ENCODE assay signal across 12 mouse cellular contexts in genomic region chr9:83635997-83636396, GRCm38 (mm10).
DNase-seq lines count a peak whose midpoint lies in the region; ATAC-seq and TF ChIP-seq lines count a peak whose summit lies in the region.
"Had no signal": no experiment of that assay in that cellular context is flagged by ENCODE, and none has a peak within 500 bp of the region (broad histone marks: within the 10 kb centered on the region; RNA-seq: fewer than 3 reads in every experiment).

No protein-coding gene starts in this region.

- H3K36me3 ChIP-seq in CH12.LX (replicated peaks in 1 of 2; ENCODE audit: control insufficient read depth in 1 of 2, insufficient read depth in 1 of 2, low read length in 1 of 2): no peaks in the 10 kb centered on the region
- no peaks in the 10 kb centered on the region for H3K36me3 ChIP-seq in hindbrain, embryonic 12.5 days
- no peaks in the 10 kb centered on the region for H3K36me3 ChIP-seq in midbrain, embryonic 12.5 days
- H3K36me3 ChIP-seq in thymus, adult 2 months (ENCODE audit: control insufficient read depth, insufficient read depth, low read length): no peaks in the 10 kb centered on the region
- H3K36me3 ChIP-seq: G1E; heart, embryonic 15.5 days had no signal

- no peak overlapping the region for H3K27ac ChIP-seq in CH12.LX (ENCODE audit: insufficient read depth, low read depth)
- H3K27ac ChIP-seq in hindbrain, embryonic 12.5 days: peak overlapping the region; percentile 68
- H3K27ac ChIP-seq in midbrain, embryonic 12.5 days (replicated peaks): peak overlapping the region; percentile 31; the same call in 1 of the 2 replicates
- H3K27ac ChIP-seq in thymus, adult 2 months (ENCODE audit: control insufficient read depth, insufficient read depth, low read length): no peak overlapping the region
- H3K27ac ChIP-seq: heart, embryonic 15.5 days had no signal

- peak overlapping the region; percentile 50; the same call in 1 of the 2 replicates for H3K4me2 ChIP-seq in CH12.LX (ENCODE audit: insufficient read depth, low read depth, poor library complexity, severe bottlenecking)
- H3K4me2 ChIP-seq in hindbrain, embryonic 12.5 days (replicated peaks): peak overlapping the region; percentile 17
- no peak overlapping the region for H3K4me2 ChIP-seq in midbrain, embryonic 12.5 days (replicated peaks)
- H3K4me2 ChIP-seq: heart, embryonic 15.5 days had no signal

- H3K4me3 ChIP-seq in CH12.LX (replicated peaks in 1 of 3; ENCODE audit: low read depth in 2 of 3, low read length in 2 of 3, poor library complexity in 1 of 3): no peak overlapping the region
- H3K4me3 ChIP-seq in hindbrain, embryonic 12.5 days: no peak overlapping the region
- no peak overlapping the region for H3K4me3 ChIP-seq in midbrain, embryonic 12.5 days
- no peak overlapping the region for H3K4me3 ChIP-seq in thymus, adult 2 months (ENCODE audit: control insufficient read depth, insufficient read depth, low read length)
- H3K4me3 ChIP-seq: heart, embryonic 15.5 days; myocyte had no signal

- no peaks in the 10 kb centered on the region for H3K79me2 ChIP-seq in CH12.LX (replicated peaks; ENCODE audit: control insufficient read depth, extremely low read depth, insufficient read depth, poor library complexity, severe bottlenecking)

- TF ChIP-seq EP300 in CH12.LX (IDR thresholded peaks at IDR 0.05; ENCODE audit: low read length): no peak

- H3K4me1 ChIP-seq in CH12.LX (ENCODE audit: control insufficient read depth in 1 of 2, insufficient read depth in 2 of 2): peaks cover 2 to 7% of the 10 kb centered on the region in 2 experiments; a peak in 3 of 4 replicates
- peaks cover 3% of the 10 kb centered on the region; the same call in 1 of the 2 replicates for H3K4me1 ChIP-seq in hindbrain, embryonic 12.5 days
- peaks cover 4% of the 10 kb centered on the region; the same call in 1 of the 2 replicates for H3K4me1 ChIP-seq in midbrain, embryonic 12.5 days
- no peaks in the 10 kb centered on the region for H3K4me1 ChIP-seq in thymus, adult 2 months (replicated peaks; ENCODE audit: control insufficient read depth, insufficient read depth, low read length)
- H3K4me1 ChIP-seq: heart, embryonic 15.5 days had no signal

- peak; percentile 32; the same call in 1 of the 2 replicates for ATAC-seq in hindbrain, embryonic 12.5 days (ENCODE audit: low FRiP score)
- ATAC-seq in midbrain, embryonic 12.5 days (ENCODE audit: low FRiP score, low read depth): no peak
- ATAC-seq in CD4-positive, CD25-positive, alpha-beta regulatory T cell, adult 4 months: no peak

- no peak for TF ChIP-seq POLR2A in CH12.LX (IDR thresholded peaks at IDR 0.05; ENCODE audit: low read depth, low read length)
- TF ChIP-seq POLR2A in thymus, adult 2 months (IDR thresholded peaks at IDR 0.05; ENCODE audit: control insufficient read depth, extremely low read depth, insufficient read depth, low read length, poor library complexity): no peak

- H3K9ac ChIP-seq in CH12.LX (ENCODE audit: insufficient read depth, low read depth): 0 out of 2 replicates have a peak overlapping the region, but pooled peaks have one; percentile 40
- no peak overlapping the region for H3K9ac ChIP-seq in hindbrain, embryonic 12.5 days
- H3K9ac ChIP-seq in midbrain, embryonic 12.5 days (replicated peaks): no peak overlapping the region
- H3K9ac ChIP-seq: heart, embryonic 15.5 days had no signal

- no peaks in the 10 kb centered on the region for H3K9me3 ChIP-seq in CH12.LX (replicated peaks; ENCODE audit: low read length)
- no peaks in the 10 kb centered on the region for H3K9me3 ChIP-seq in hindbrain, embryonic 12.5 days (replicated peaks)
- no peaks in the 10 kb centered on the region for H3K9me3 ChIP-seq in midbrain, embryonic 12.5 days
- H3K9me3 ChIP-seq: G1E; heart, embryonic 15.5 days had no signal

- TF ChIP-seq RAD21 in CH12.LX (IDR thresholded peaks at IDR 0.05; ENCODE audit: low read depth, low read length): no peak

- no peak for TF ChIP-seq CTCF in CH12.LX (conservative IDR thresholded peaks at IDR 0.05 in 1 of 2, IDR thresholded peaks at IDR 0.05 in 1 of 2; ENCODE audit: low read depth in 2 of 2, low read length in 2 of 2)
- no peak for TF ChIP-seq CTCF in thymus, adult 2 months (IDR thresholded peaks at IDR 0.05; ENCODE audit: borderline replicate concordance, control insufficient read depth, extremely low read depth, insufficient read depth, low read length, poor library complexity)

- in situ Hi-C loops in CH12.LX (cut with MboI; ENCODE audit: low pct_ligation_motif_present, low pct_unique_long_range_greater_than_20kb, low sequenced_read_pairs): no loop called here

- WGBS in hindbrain, embryonic 12.5 days: 6% methylated on average over 7 of the region's 7 CpGs
- 6% methylated on average over 7 of the region's 7 CpGs for WGBS in midbrain, embryonic 12.5 days
- WGBS in thymus, adult 2 months: 55% methylated on average over 7 of the region's 7 CpGs

- dilution Hi-C loops in CH12.LX (cut with MboI; ENCODE audit: extremely low pct_ligation_motif_present, extremely low pct_unique_long_range_greater_than_20kb, low sequenced_read_pairs): no loop called here

- H3K27me3 ChIP-seq in CH12.LX (replicated peaks): no peaks in the 10 kb centered on the region
- H3K27me3 ChIP-seq in hindbrain, embryonic 12.5 days: no peaks in the 10 kb centered on the region
- H3K27me3 ChIP-seq in midbrain, embryonic 12.5 days: no peaks in the 10 kb centered on the region
- no peaks in the 10 kb centered on the region for H3K27me3 ChIP-seq in thymus, adult 2 months (ENCODE audit: control insufficient read depth, insufficient read depth, low read length)
- H3K27me3 ChIP-seq: heart, embryonic 15.5 days had no signal

- no peak for DNase-seq in CH12.LX (ENCODE audit: extremely low read depth)
- DNase-seq in embryo, embryonic 10 days (ENCODE audit: low spot score): peak; percentile 70
- DNase-seq in natural killer cell, adult 2 months (ENCODE audit: low spot score in 2 of 2): no peak
- DNase-seq in thymus, adult 2 months: no peak
- DNase-seq: kidney, adult 2 months; lung, adult 18-20 months had no signal

TF ChIP-seq in CH12.LX, 34 proteins besides CTCF, POLR2A, EP300 and RAD21:
- TF ChIP-seq ZKSCAN1 (IDR thresholded peaks at IDR 0.05; ENCODE audit: borderline replicate concordance, low read depth, low read length) (no peak), MAZ (IDR thresholded peaks at IDR 0.05; ENCODE audit: low read depth, low read length) (no peak), SMC3 (IDR thresholded peaks at IDR 0.05; ENCODE audit: low read depth, low read length) (no peak)

Comparison
In these comparisons a context has a peak if more than half of its experiments do, and no peak if none do; other contexts are left out.
1. H3K27ac ChIP-seq: peak in hindbrain, embryonic 12.5 days (single experiment) and midbrain, embryonic 12.5 days (single experiment); none in CH12.LX (single experiment) and thymus, adult 2 months (single experiment).